Mouse (Mus musculus) CH12.LX (cell line): ENCODE results near the gene Ugt1a6b. TPM values are rescaled to one million over a fixed set of nuclear protein-coding genes. Genes with fewer than 3 reads are reported as not detected.
A peak's percentile ranks its signal among the peaks of the same experiment; 100 is the strongest.

Experiments used
- DNase-seq: peaks from one replicate; pipeline ENCODE4 v3.0.0-alpha.2; 2013; ENCODE audit errors: extremely low read depth
- H3K27ac ChIP-seq: 2 replicates; pipeline ENCODE4 v1.5.1; 2012; ENCODE audit warnings: low read depth, mild to moderate bottlenecking, control low read depth, moderate library complexity; ENCODE audit not compliant: insufficient read depth
- H3K27me3 ChIP-seq: replicated peaks from 2 replicates; pipeline ENCODE3; 2012; ENCODE audit warnings: inconsistent platforms
- H3K36me3 ChIP-seq, 2 experiments: replicated peaks in 1 of 2; 2 replicates each; pipeline versions ENCODE3 to v1.6.1; 2012; ENCODE audit warnings: inconsistent platforms in 1 of 2, low read length in 1 of 2, mild to moderate bottlenecking in 1 of 2, mixed read lengths in 1 of 2, moderate library complexity in 1 of 2; ENCODE audit not compliant: control insufficient read depth in 1 of 2, insufficient read depth in 1 of 2
- H3K4me1 ChIP-seq, 2 experiments: 2 replicates each; pipeline ENCODE4 v1.6.1; 2012; ENCODE audit warnings: inconsistent platforms in 1 of 2, moderate library complexity in 1 of 2; ENCODE audit not compliant: insufficient read depth in 2 of 2, control insufficient read depth in 1 of 2
- H3K4me2 ChIP-seq: 2 replicates; pipeline ENCODE4 v1.6.1; 2012; ENCODE audit warnings: low read depth, mild to moderate bottlenecking, control low read depth; ENCODE audit not compliant: poor library complexity, insufficient read depth, severe bottlenecking
- H3K4me3 ChIP-seq, 3 experiments: fragments of 150-350 bp in 1 of 3; sonication (generic) in 1 of 3; replicated peaks in 1 of 3; 2 replicates each; pipeline versions ENCODE3 to v1.5.1; 2011 to 2012; ENCODE audit warnings: low read depth in 2 of 3, low read length in 2 of 3, mild to moderate bottlenecking in 2 of 3, moderate library complexity in 2 of 3, control low read depth in 1 of 3, improper control_type of control experiment in 1 of 3, inconsistent platforms in 1 of 3, mixed read lengths in 1 of 3; ENCODE audit not compliant: poor library complexity in 1 of 3
- H3K79me2 ChIP-seq: replicated peaks from 2 replicates; pipeline ENCODE4 v1.6.1; 2012; ENCODE audit warnings: mild to moderate bottlenecking, moderate library complexity; ENCODE audit not compliant: control insufficient read depth, poor library complexity, insufficient read depth, severe bottlenecking; ENCODE audit errors: extremely low read depth
- H3K9ac ChIP-seq: 2 replicates; pipeline ENCODE4 v1.6.1; 2012; ENCODE audit warnings: low read depth, mild to moderate bottlenecking, control low read depth, moderate library complexity; ENCODE audit not compliant: insufficient read depth
- H3K9me3 ChIP-seq: replicated peaks from 2 replicates; pipeline ENCODE3; 2012; ENCODE audit warnings: low read length, inconsistent platforms, mixed read lengths
- CHD2 ChIP-seq: IDR thresholded peaks from 2 replicates; pipeline ENCODE4 v1.6.1; 2011; ENCODE audit warnings: low read length, improper control_type of control experiment
- ELF1 ChIP-seq: IDR thresholded peaks from 2 replicates; pipeline ENCODE4 v1.6.1; 2014; ENCODE audit warnings: low read depth, mild to moderate bottlenecking, inconsistent platforms, low read length, improper control_type of control experiment
- EP300 ChIP-seq: IDR thresholded peaks from 2 replicates; pipeline ENCODE4 v1.6.1; 2011; ENCODE audit warnings: low read length, improper control_type of control experiment
- ETS1 ChIP-seq: conservative IDR thresholded peaks from 2 replicates; pipeline ENCODE4 v1.6.1; 2012; ENCODE audit warnings: low read depth, mild to moderate bottlenecking, inconsistent platforms, low read length, improper control_type of control experiment, moderate library complexity
- JUN ChIP-seq: IDR thresholded peaks from 2 replicates; pipeline ENCODE4 v1.6.1; 2011; ENCODE audit warnings: low read depth, mild to moderate bottlenecking, low read length, improper control_type of control experiment, moderate library complexity; ENCODE audit not compliant: insufficient read depth
- JUND ChIP-seq: conservative IDR thresholded peaks from 2 replicates; pipeline ENCODE4 v1.6.1; 2011; ENCODE audit warnings: low read depth, low read length, improper control_type of control experiment
- KAT2A ChIP-seq: IDR thresholded peaks from 2 replicates; pipeline ENCODE4 v1.6.1; 2012; ENCODE audit warnings: low read length, improper control_type of control experiment, inconsistent platforms; ENCODE audit not compliant: insufficient replicate concordance
- MAFK ChIP-seq: IDR thresholded peaks from 2 replicates; pipeline ENCODE4 v1.6.1; 2011; ENCODE audit warnings: low read length, improper control_type of control experiment; ENCODE audit not compliant: insufficient replicate concordance
- MAX ChIP-seq: IDR thresholded peaks from 2 replicates; pipeline ENCODE4 v1.6.1; 2011; ENCODE audit warnings: low read length, improper control_type of control experiment
- MEF2A ChIP-seq: IDR thresholded peaks from 2 replicates; pipeline ENCODE4 v1.6.1; 2014; ENCODE audit warnings: low read depth, mild to moderate bottlenecking, inconsistent platforms, low read length, improper control_type of control experiment, borderline replicate concordance
- MYC ChIP-seq: IDR thresholded peaks from 2 replicates; pipeline ENCODE4 v1.6.1; 2011; ENCODE audit warnings: low read depth, mild to moderate bottlenecking, improper control_type of control experiment, low read length
- PAX5 ChIP-seq: IDR thresholded peaks from 2 replicates; pipeline ENCODE4 v1.6.1; 2012; ENCODE audit warnings: low read length, inconsistent platforms, mixed read lengths
- POLR2A ChIP-seq: IDR thresholded peaks from 2 replicates; pipeline ENCODE4 v1.6.1; 2011; ENCODE audit warnings: low read depth, mild to moderate bottlenecking, improper control_type of control experiment, low read length
- POLR2AphosphoS2 ChIP-seq: IDR thresholded peaks from 2 replicates; pipeline ENCODE4 v1.6.1; 2011; ENCODE audit warnings: low read depth, low read length, improper control_type of control experiment
- SIN3A ChIP-seq: IDR thresholded peaks from 2 replicates; pipeline ENCODE4 v1.6.1; 2012; ENCODE audit warnings: low read length, improper control_type of control experiment, inconsistent platforms
- SMC3 ChIP-seq: IDR thresholded peaks from 2 replicates; pipeline ENCODE4 v1.6.1; 2011; ENCODE audit warnings: low read depth, low read length, improper control_type of control experiment
- TBP ChIP-seq: conservative IDR thresholded peaks from 2 replicates; pipeline ENCODE4 v1.6.1; 2011; ENCODE audit warnings: low read depth, low read length, improper control_type of control experiment
- UBTF ChIP-seq: IDR thresholded peaks from 2 replicates; pipeline ENCODE4 v1.6.1; 2012; ENCODE audit warnings: low read depth, mild to moderate bottlenecking, inconsistent platforms, low read length, improper control_type of control experiment, moderate library complexity
- ZC3H11A ChIP-seq: IDR thresholded peaks from 2 replicates; pipeline ENCODE4 v1.6.1; 2012; ENCODE audit warnings: low read depth, mild to moderate bottlenecking, inconsistent platforms, low read length, improper control_type of control experiment
- ZNF384 ChIP-seq: IDR thresholded peaks from 2 replicates; pipeline ENCODE4 v1.6.1; 2012; ENCODE audit warnings: low read depth, low read length, improper control_type of control experiment, inconsistent platforms
- dilution Hi-C: fragments of 300-500 bp; cut with MboI; formaldehyde crosslinking; loops from 2 replicates; pipeline ENCODE4 v1.14.3; 2020; ENCODE audit warnings: low sequenced_read_pairs; ENCODE audit not compliant: extremely low pct_unique_long_range_greater_than_20kb, extremely low pct_ligation_motif_present
- in situ Hi-C: fragments of 300-500 bp; cut with MboI; formaldehyde crosslinking; loops from 3 replicates; pipeline ENCODE4 v1.14.3; 2019; ENCODE audit warnings: low sequenced_read_pairs, low pct_ligation_motif_present, low pct_unique_long_range_greater_than_20kb, mixed read lengths
- polyA plus RNA-seq: library from polyadenylated mRNA; unstranded; fragments of >175 nt; gene quantifications from 2 replicates; pipeline ENCODE4 v1.2.1, GENCODE M21; 2012; ENCODE audit warnings: low read depth; ENCODE audit not compliant: insufficient read length
- total RNA-seq, 2 experiments: library from RNA; depleted of rRNA; stranded (reverse); fragments of 300-350 nt in 1 of 2; fragments of >200 nt in 1 of 2; gene quantifications; 2 replicates each; pipeline ENCODE4 v1.2.3; 2012 to 2014

The Ugt1a6b gene
- total and polyA plus RNA-seq, 3 experiments, result 0.13 to 0.26 TPM; not detected in 1

DNA sequence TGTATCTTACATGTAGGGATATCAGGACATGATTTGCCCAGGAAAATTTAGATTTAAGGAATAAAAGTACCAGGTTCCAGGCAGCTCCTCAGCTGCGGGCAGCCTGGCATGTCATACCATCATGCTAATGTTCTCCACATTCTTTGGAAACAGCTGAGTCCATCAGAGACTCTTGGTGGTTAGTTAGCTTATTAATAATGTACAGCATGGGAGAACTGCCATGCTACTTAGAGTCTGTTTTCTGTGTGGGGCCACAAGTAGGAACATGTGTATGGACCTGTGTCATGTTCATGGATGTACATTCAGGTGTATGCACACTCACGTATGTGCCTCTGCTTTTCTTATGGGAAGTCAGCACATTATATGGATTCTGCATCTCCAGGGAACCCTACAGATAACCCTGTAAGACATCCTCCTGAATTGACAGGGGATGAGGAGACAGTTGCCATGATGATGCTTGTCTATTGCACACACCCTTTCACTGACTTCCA, 111.5 kb downstream of the Ugt1a6b start:
- Histone ChIP-seq H3K79me2 (no peaks in the 10 kb centered on the region), H3K36me3 (no peaks in the 10 kb centered on the region), H3K27me3 (no peaks in the 10 kb centered on the region), H3K9ac (no peak overlapping the region), H3K9me3 (peaks cover 73% of the 10 kb centered on the region), H3K4me3 (no peak overlapping the region)
- dilution Hi-C loops, result no loop called here
- in situ Hi-C loops, result no loop called here
- TF ChIP-seq EP300, result no peak
- no peak for TF ChIP-seq UBTF
- TF ChIP-seq ZC3H11A, result no peak
- TF ChIP-seq MAX, result 0 out of 2 replicates have a peak, but pooled peaks have one; percentile 34
- no peak for TF ChIP-seq MAFK
- no peak for TF ChIP-seq ETS1
- TF ChIP-seq ELF1, result no peak
- no peak for TF ChIP-seq MEF2A
- TF ChIP-seq SMC3, result no peak
- TF ChIP-seq CHD2, result peak; percentile 21; the same call in 1 of the 2 replicates
- TF ChIP-seq, all 38 proteins: peak for 2
- peak; percentile 2 for DNase-seq
- Histone ChIP-seq H3K27ac (no peak overlapping the region), H3K4me1 (no peaks in the 10 kb centered on the region), H3K4me2 (no peak overlapping the region)

- no peak overlapping the region for H3K4me3 ChIP-seq
- dilution Hi-C loops (no loop called here), in situ Hi-C loops (no loop called here)
- H3K9ac ChIP-seq, result no peak overlapping the region
- H3K4me1 ChIP-seq, result no peaks in the 10 kb centered on the region
- no peaks in the 10 kb centered on the region for H3K36me3 ChIP-seq
- no peak overlapping the region for H3K27ac ChIP-seq
- peaks cover 80% of the 10 kb centered on the region for H3K9me3 ChIP-seq
- no peak for TF ChIP-seq JUND
- TF ChIP-seq CHD2, result no peak
- no peak for TF ChIP-seq MYC
- TF ChIP-seq TBP, result no peak
- TF ChIP-seq ZNF384, result no peak
- no peak for TF ChIP-seq SMC3
- no peak for TF ChIP-seq EP300
- no peak for TF ChIP-seq JUN
- TF ChIP-seq PAX5, result no peak
- no peak for TF ChIP-seq POLR2AphosphoS2
- TF ChIP-seq SIN3A, result no peak
- no peak for TF ChIP-seq KAT2A
- no peak for TF ChIP-seq POLR2A
- H3K79me2 ChIP-seq, result no peaks in the 10 kb centered on the region
- no peaks in the 10 kb centered on the region for H3K27me3 ChIP-seq
- H3K4me2 ChIP-seq, result no peak overlapping the region
- peak; percentile 5 for DNase-seq
Observed at GRCm38 (mm10) chr1:88215466-88216380, 112.7 kb downstream of the Ugt1a6b start.
